Mouse (Mus musculus) adrenal gland, postnatal 10 days (tissue): Measurements from ENCODE around the gene Hnf4a. TPM values are rescaled to one million over a fixed set of nuclear protein-coding genes. Genes with fewer than 3 reads are reported as not detected.

Experiments used
- DNase-seq: peaks from one replicate; pipeline ENCODE4 v3.0.0; 2021; ENCODE audit warnings: mixed read lengths
- total RNA-seq, 2 experiments: library from RNA; stranded (reverse); gene quantifications; 2 replicates each; pipeline ENCODE4 v1.2.3; 2021

The Hnf4a gene
- total RNA-seq, 2 experiments from 2014 or later, result 11.8 to 51.8 TPM

DNA sequence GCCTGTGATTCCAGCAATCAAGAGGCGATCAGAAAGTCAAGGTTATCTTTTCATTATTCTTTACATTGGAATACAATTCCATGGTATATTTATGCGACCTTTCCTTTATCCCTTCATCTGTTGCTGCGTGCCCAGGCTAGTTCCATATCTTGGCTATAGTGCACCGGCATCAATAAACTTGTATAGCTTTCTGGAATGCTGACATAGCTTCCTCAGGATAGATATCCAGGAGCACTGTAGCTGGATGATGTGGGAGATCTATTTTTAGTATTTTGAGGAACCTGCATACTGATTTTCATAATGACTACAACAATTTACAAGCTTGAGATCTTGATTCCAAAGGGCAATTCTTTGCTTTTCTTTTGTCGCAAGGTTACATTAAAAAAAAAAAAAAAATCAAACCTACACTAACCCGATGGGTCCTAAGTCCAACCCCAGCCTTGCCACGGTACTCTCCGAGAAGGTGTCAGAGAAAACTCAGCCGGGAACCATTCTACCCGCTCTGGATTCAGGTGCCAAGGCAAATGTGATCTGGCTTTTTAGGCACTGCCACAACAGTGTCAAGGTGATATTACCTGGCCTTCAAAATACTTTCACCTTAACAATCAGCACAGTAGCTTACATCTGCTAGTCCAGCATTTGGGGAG is 87.2 kb downstream of the Hnf4a start:
- DNase-seq, result no peak

DNA sequence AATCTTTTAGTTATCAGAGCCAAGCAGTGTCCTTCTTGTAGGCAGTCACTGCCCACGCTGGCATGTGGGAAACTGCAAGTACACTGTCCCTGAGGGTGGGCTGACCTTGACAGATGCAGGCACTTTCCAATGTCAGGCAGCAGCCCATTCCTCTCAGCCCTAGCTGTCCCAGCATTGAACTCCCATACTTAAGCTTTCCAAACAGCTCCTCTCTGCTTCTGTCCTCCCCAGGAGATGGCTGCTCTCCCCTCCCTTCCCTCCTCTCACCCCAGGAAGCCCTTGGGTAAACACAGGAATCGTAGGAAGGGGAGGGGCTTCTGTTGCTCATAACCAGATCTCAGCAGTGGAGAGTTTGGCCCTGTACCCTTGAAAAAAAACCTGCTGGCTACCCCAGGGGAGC is 88.5 kb downstream of the Hnf4a start:
- DNase-seq, result peak; percentile 40

DNA sequence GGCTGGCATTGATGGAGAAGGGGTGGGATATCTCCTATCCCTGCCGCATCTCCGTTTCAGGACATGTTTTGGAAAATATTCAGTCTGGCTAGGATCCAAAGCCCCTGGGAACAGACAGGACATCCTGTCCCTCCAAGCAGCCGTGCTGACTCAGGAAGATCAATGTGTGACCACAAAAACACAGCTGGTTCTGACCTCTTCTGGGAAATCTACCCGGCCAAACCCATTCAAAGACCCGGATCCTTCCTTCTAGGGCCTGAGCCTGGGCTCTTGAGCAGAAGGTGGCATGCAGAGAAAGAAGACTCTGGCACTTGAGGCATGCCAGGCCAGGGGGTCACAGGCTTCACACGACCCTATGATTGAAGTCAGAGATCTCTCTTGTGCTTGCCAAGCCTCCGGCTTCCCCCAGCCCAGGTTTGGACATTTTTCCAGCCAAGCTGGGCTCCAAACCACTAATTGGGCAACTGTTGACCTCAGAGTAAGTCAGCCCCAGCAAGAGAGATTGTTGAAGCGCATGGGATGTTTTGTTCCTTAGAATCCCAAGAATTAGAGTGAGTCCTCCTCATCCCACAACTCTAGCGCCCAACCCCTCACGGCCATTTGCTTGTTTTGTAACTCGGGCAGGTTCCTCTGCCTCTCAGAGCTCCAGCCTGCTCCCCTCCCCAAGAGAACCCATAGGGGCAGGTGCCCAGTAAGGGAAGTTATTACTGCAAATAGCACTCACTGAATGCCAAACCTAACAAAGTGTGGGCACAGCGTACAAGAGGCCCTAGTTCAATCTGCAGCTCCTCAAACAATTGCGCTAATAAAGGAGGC is 89.7 kb downstream of the Hnf4a start:
- DNase-seq, result peak; percentile 51

DNA sequence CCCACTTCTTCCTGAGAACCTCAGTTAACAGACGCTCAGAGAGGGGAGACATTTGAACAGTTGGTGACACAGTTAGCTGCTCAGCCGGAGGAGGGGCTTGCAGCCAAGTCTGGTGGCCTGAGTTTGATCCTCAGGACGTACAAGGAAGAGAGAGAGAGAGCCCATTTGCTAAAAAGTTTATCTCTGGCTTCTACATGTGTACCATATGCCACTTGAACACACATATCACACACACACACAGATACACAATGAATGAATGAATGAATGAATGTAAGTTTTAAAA is 90.2 kb downstream of the Hnf4a start:
- DNase-seq, result no peak

DNA sequence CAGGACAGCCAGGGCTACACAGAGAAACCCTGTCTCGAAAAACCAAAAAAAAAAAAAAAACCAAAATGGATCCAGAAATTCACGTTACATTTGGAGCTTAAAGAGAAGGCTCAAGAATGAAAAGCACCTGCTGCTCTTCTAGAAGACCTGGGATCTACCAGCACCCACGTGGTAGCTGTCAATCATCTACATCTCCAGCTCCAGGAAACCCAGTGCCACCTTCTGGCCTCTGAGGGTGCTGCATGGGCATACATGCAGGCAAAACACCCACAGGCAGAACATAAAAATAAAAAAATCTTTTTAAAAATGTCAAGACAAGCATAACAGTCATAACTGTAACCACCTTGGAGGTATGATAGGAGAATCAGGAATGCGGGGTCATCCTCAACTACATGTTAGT is 91.1 kb downstream of the Hnf4a start:
- DNase-seq, result peak; percentile 67

DNA sequence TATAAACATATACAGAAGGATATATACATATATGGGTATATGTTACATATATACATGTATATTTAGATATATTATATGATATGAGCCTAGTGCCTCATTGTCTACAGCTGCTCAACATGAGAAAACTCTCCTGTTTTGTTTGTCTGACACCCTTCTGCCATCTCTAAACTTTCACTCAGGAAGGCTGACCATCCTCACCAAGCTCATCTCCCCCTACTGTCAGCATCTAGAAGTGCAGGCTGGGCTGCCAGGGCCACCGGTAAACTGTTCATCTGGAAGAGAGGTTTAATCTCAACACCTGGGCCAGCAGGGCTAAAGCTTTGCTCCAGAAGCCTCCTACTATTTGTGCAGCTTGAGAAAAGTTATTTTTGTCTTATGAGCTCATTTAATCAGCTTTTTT is 92.6 kb downstream of the Hnf4a start:
- peak; percentile 84 for DNase-seq

DNA sequence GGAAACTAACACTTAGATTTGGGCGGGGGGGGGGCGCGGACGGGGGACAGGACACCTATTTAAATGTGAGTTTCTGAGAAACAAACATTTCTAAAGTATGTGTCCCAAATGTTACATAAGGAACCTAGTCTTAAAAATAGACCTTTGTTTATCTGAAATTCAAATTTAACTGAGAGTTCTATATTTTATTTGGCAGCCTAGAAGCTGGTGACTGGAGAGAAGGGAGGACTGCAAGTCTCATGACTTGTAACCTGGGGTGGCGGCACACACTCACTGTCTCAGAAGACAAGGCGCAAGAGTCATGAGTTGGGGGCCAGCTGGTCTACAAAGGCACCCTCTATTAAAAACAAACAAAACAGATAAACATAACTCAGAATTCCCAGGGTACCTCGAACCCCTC is 94.5 kb downstream of the Hnf4a start:
- no peak for DNase-seq

DNA sequence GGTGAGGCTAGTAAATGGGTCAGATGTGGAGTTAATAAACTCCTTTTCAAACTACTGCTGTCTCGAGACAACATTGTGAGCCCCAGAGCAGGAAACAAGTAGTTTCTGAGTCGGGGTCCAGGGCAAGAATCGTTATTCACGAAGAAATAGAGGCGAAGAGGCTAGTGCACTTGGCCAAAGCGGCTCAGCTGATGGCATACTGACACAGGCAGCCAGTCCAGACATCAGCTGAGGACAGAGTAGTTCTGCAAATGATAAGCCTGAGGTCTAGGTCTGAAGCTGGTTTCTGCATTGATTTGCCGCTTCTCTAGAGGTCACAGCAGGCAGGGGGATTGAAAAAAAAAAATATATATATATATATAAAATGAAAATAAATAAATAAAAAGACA is 95.1 kb downstream of the Hnf4a start:
- no peak for DNase-seq

DNA sequence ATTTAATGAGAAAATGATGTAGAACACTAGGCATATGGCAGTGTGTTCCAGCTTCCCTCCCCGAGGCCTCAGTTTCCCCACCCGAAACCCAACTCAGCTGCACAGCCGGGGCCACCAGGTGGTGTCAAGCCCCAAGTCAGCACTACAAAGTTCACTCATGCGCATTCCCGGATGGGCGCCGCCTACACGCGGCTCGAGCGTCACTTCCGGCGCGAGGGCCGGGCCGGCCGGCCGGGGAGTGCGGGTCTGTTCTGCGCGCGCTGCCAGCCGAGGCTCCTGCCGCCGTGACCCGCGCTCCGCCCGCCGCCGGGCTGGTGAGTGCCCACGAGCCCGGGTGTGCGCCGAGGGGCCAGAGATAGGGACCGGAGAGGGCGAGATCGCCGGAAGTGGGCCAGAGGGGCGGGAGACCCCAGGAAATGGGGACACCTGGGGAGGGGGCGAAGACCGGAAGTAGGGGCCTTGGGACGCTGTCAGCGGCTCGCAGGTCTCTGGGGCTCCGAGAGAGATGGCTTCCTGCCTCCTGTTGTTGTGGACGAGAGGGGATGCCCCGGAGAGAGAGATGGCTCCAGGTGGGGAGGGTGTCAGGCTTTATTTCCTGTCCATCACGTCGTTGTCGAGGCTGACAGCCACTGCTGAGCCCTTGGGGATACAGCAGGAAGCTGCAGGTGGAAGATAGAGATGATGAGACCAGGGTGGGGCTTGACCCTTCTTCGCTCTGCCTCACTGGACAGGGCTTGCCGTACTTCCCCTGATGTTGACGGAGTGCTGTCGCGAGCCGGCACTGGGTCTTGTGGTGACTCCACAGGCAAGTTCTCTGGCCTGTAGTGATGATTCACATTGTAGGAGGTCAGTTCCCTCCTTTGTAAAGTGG is 95.7 kb downstream of the Hnf4a start, which contains the start of gene Ttpal:
Gene Ttpal, plus strand, starts transcription at position 214 of the 871 bp plus-strand sequence.
- DNase-seq, result peak; percentile 92

DNA sequence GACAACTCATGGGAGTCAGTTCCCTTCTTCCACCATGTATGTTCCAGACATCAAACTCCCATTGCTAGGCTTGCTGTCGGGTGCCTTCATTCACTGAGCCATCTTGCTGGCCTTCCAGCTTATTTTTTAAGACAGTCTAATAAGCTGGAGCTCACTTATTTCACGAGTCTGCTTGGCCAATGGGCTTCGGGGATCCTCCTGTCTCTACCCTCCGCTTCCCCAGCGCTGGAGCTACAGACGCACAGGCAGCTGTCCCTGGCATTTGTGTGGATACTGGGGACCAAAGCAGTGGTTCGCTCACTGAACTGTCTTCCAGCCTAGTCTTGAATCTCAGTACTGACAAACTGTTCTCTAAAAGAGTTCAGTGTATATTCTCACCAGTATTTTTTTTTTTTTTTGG is 99.6 kb downstream of the Hnf4a start:
- no peak for DNase-seq

DNA sequence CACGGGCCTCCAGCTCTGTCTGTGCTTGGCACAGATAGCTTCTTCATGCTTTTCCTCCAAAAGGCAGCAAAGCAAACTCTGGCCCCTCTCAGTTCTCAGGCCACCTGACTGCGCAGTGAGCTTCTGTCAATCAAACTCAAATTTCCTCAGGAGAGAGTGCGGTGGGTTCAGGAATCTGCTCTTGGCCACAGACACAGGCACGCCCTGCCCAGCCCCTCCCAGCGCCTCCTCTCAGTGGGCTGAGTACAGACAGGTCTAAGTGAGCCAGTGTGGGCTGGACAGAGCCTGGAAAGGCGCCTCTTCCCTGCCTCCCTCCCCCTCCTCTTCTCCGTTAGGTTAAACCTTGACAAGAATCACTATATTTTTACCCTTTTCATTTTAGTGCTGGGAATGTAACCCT is 101.4 kb downstream of the Hnf4a start:
- DNase-seq, result no peak

DNA sequence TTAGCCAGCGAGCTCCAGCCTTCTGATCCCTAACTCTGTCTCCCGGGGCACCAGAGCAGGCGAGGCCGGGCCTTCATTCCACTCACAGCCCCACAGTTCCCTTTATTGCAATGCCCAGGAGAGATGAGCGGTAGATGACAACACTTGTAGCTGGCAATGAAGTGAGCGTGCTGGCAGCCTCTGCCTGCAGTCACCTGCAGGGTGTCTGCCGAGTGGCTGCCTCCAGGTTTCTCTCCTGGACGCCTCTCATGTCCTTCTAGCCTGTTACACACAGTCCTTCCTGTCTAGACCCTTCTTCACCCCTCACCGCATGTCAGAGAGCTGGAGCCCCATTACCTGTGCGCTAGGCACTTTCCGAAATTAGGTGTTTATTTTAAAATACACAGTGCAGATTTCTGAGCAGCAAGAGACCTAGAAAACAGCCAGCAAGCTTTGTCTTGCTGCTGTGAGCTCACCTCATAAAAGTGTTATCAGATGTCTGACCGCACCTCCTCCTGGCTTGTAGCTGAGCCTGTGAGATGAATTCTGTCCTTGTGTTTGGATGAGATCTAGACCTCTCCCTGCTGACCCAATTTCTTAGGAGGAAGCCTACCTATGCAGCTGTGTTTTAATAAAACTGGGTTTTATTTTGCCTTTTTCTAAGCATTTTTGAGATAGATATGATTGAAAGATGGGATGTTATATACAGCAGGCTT is 102.8 kb downstream of the Hnf4a start:
- DNase-seq, result peak; percentile 63

DNA sequence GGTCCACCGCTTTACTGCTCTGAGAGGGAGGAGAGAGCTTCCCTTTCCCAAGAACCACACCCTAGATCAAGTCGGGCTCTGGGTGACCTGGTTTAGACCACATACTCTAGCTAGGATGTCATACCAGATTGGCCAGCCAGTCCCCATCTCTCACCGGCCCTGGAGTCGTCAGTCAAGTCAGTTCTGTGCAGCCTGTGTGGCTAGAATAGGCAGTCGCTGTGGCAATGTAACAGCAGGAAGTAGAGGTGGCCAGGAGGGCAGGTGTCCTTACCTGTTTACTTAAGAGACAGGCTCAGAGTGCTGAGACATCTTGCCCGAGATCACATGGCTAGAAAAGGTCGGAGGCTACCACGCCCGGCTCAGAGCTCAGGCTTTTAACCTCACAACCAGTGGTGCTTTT is 104.6 kb downstream of the Hnf4a start:
- DNase-seq, result no peak

DNA sequence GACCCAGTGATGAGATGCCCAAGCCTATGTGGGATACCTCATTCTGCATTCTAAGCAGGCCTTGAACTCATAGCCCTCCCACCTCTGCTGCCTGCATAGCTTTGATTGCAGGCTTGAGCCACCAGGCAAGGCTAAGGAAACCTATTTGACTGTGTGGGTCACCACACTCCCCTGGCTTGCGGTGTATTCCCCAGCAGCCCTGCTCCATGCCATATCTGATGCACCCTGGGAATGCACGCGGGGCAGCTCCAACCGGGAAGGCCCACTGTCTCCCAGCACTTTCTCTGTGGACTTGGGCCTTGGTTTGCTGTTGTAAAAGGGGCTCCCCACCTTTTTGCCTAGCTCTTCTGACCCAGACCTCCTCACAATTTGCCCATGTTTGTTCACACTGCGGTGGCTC is 106.6 kb downstream of the Hnf4a start:
- DNase-seq, result no peak

DNA sequence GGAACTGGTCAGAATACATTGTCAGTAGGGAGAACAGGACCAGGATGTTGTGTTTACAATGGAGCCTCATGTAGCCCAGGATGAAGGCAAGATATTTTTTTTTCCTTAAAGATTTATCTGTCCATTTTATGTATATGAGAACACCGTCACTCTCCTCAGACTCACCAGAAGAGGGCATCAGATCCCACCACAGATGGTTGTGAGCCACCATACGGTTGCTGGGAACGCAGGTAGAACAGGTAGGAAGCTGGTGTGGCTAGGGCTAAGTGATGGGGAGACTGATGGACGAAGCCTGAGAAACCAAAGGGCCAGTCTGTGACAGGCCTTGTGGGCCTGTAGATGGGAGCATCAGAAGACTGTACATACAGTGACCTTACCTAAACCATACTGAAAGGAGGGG is 107.4 kb downstream of the Hnf4a start:
- no peak for DNase-seq

DNA sequence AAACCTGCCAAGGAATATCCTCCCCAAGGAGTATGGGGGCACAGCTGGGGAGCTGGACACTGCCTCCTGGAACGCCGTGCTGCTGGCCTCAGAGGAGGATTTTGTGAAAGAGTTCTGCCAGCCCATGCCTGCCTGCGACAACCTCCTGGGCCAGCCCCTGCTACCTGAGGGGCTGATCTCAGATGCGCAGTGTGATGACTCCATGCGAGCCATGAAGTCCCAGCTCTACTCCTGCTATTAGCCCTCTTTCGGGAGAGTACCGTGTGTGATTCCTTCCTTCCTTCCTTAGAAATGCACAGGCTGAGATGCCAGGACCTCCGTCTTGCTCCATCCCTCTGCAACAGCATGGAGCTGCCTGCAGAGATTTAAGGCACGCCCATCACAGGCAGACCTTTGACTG is 108.8 kb downstream of the Hnf4a start:
- DNase-seq, result no peak

DNA sequence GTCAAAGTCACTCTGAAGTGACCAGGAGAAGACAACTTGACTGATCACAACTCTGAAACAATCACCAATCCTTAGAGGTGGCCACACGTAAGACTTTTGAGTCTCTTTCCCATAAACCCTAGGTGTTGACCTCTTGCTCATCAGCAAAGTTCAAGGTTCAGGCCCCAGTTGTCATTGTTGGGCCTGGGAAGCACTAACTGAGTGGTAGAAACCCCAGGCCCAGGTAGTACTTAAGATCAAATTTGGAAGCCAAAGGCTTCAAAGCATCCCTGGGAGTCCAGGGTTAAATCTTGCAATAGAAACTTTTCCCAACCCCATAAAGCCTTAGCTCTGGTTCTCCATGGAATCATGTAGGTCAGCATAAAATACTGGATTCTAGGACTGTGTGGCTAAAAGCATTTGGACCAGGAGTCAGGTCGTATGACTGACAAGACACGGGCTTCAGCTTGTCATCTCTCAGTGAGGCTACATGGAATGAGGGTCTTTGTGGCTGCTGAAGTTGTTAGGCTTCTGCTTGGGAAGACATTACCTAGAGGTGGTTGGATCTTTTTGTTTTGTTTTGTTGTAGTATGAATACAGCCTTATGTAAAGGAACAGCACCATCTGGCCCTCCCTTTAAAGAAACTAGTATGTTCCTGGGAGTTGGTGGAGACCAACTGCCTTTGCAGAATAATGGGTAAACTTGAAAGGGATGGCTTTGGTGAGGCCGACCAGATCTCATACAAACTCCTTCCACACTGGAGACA is 109.5 kb downstream of the Hnf4a start:
- DNase-seq, result no peak

DNA sequence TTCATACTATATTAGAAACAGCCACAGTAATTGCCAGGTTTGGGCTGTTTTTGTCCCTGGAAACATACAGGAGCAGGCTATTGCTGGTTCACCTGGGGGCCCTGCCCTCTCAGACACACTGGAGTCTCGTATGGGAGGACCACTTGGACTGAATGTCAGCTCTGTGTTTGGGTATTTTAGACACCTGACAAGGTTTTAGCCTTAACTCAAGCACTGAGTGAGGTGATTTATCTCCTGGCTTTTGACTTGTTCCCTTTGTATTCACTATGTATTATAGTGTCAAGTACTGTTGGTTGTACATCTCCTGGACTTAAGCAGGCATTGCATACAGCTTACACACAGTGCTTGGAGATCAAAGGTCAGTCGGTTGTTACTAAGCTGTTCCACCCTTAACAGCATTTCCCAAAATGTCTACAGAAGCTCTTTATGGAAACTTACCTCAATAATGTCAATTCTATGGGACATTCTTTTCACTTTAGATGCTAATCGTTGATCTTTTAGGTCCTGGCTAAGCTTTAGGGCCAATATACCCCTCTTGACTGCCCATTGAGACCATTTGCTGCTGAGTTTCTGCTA is 110.1 kb downstream of the Hnf4a start:
- no peak for DNase-seq

DNA sequence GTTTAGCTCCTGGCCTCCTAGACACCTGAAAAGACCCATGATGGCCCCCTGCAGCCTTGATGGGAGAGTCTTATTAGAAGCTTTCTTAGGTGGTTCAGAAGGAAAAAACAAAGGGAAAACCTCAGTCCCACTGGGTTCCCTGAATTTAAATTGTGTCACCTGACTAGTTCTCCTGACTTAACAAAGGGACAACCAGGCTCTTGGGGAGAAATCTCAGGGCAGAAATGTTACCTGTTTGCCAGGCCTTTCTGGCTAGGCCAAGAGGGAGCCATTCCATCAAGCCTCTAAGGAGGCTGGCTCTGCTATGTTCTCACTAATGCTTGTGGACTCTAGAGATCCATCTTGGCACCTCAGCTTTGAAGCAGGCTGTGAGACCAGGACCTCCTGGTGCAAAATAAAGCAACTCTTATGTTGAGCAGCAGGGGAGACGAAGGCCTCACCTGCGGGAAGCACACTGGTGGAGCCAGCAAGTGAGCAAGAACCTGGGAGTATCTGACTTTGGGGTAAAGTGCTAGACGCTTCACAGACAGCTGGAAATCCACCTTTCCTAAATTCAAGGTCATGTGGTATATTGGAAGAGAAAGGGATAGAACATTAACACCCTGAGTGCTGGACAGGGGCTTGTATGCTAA is 110.7 kb downstream of the Hnf4a start:
- DNase-seq, result no peak

DNA sequence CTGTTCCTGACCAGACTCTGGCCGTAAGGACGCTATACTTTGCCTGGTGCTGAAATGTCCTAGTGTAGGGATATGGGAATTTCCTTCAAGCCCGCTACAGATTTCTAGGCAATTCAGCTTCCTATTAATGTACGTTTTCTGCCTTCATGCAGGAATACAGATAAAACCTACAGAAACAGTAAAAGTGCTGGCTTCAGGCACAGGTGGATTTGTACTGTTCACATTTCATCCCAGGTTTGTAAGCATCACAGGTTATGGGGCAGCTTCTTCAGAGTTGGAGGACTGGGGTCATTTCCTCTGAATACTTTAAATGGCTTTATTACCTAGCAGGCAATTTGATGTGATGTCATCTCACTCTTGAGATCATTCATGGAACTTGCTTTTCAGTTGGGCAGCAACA is 111.3 kb downstream of the Hnf4a start:
- no peak for DNase-seq

DNA sequence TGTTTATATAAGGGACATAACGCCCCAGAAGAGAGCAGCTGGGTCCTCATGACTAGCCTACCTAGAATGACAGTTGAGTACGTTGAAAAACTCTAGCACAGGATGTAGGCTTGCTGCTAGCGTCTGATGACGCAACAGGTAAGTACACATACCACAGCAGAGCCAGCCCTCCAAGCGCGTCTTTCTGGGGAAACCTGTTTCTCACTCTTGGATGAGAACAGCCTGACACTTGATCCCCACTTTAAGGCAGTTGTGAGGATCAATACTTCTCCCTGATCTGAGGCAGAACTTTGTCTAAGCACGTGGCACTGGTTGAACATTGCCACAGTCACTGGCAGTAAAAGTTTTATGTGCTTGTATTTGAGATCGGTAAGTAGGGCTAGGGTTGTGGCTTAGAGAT is 113.8 kb downstream of the Hnf4a start:
- DNase-seq, result no peak
